Mouse (Mus musculus) liver, postnatal 0 days (tissue): ENCODE measurements around the gene Rnf34. TPM values are rescaled to one million over a fixed set of nuclear protein-coding genes. Genes with fewer than 3 reads are reported as not detected.

Experiments used
- ATAC-seq: fragments of 200-750 bp; cut with Nextera tagmentation; 2 replicates; pipeline ENCODE4 v1.8.0; 2017; ENCODE audit warnings: mild to moderate bottlenecking, moderate library complexity
- DNase-seq: peaks from one replicate; pipeline ENCODE4 v3.0.0-alpha.2; 2016
- H3K27ac ChIP-seq: fragments of 300-500 bp; sonication (generic); 2 replicates; pipeline ENCODE4 v1.5.1; 2014; ENCODE audit warnings: antibody characterized with exemption, moderate library complexity, mild to moderate bottlenecking, low read depth
- H3K27me3 ChIP-seq: fragments of 300-500 bp; sonication (generic); 2 replicates; pipeline ENCODE4 v1.6.1; 2014; ENCODE audit warnings: low read length, control low read depth, mixed read lengths; ENCODE audit not compliant: insufficient read depth
- H3K36me3 ChIP-seq: fragments of 300-500 bp; sonication (generic); replicated peaks from 2 replicates; pipeline ENCODE4 v1.6.1; 2014; ENCODE audit warnings: mild to moderate bottlenecking, control low read depth, low read length, moderate library complexity, mixed read lengths; ENCODE audit not compliant: insufficient read depth
- H3K4me1 ChIP-seq: fragments of 300-500 bp; sonication (generic); 2 replicates; pipeline ENCODE4 v1.6.1; 2014; ENCODE audit warnings: antibody characterized with exemption, mild to moderate bottlenecking, control low read depth; ENCODE audit not compliant: insufficient read depth
- H3K4me2 ChIP-seq: fragments of 300-500 bp; sonication (generic); 2 replicates; pipeline ENCODE4 v1.6.1; 2014; ENCODE audit warnings: low read depth, mild to moderate bottlenecking, low read length, moderate library complexity, mixed read lengths
- H3K4me3 ChIP-seq: fragments of 300-500 bp; sonication (generic); 2 replicates; pipeline ENCODE4 v1.5.1; 2014; ENCODE audit warnings: low read depth, low read length
- H3K9ac ChIP-seq: fragments of 300-500 bp; sonication (generic); replicated peaks from 2 replicates; pipeline ENCODE4 v1.6.1; 2014; ENCODE audit warnings: mild to moderate bottlenecking, moderate library complexity
- H3K9me3 ChIP-seq: fragments of 300-500 bp; sonication (generic); 2 replicates; pipeline ENCODE4 v1.6.1; 2016; ENCODE audit warnings: mild to moderate bottlenecking, control low read depth, low read length, mixed read lengths
- CTCF ChIP-seq: sonication (generic); IDR thresholded peaks from 2 replicates; pipeline ENCODE4 v1.5.1; 2016; ENCODE audit warnings: antibody characterized with exemption, low read depth
- EP300 ChIP-seq: IDR thresholded peaks from 2 replicates; pipeline ENCODE4 v1.6.1; 2016; ENCODE audit warnings: antibody characterized with exemption, low read depth, mild to moderate bottlenecking
- WGBS: fragments of 180-500 bp; shearing (Covaris S2); extraction: QIAGEN DNeasy Blood & Tissue Kit; methylation state at CpG from one replicate; pipeline ENCODE4 v1.1.7; 2014; ENCODE audit not compliant: insufficient replicate concordance; 5-methylcytosine and 5-hydroxymethylcytosine counted together
- polyA plus RNA-seq: library from polyadenylated mRNA; unstranded; fragments of >200 nt; fragmentation: Nextera tagmentation; extraction: Ambion mirVana; gene quantifications from 2 replicates; pipeline ENCODE4 v1.2.1, GENCODE M21; 2015

The Rnf34 gene
- polyA plus RNA-seq, 1 experiment from 2014 or later = 8.3 TPM

- H3K4me3 ChIP-seq = no peak overlapping the region
- H3K27me3 ChIP-seq = no peaks in the 10 kb centered on the region
- H3K27ac ChIP-seq = no peak overlapping the region
- DNase-seq (peak; percentile 87), ATAC-seq (peak; percentile 73; the same call in 1 of the 2 replicates)
- H3K9me3 ChIP-seq = no peaks in the 10 kb centered on the region
- WGBS = 86% methylated on average over 9 of the region's 9 CpGs
- TF ChIP-seq CTCF (peak; percentile 84), EP300 (no peak)
- peaks cover 68% of the 10 kb centered on the region for H3K36me3 ChIP-seq
- no peak overlapping the region for H3K9ac ChIP-seq
- H3K4me1 ChIP-seq = no peaks in the 10 kb centered on the region
- no peak overlapping the region for H3K4me2 ChIP-seq
These were observed 38.3 kb upstream of the Rnf34 start for GRCm38 (mm10) chr5:122811364-122812079.

- H3K27me3 ChIP-seq = no peaks in the 10 kb centered on the region
- no peaks in the 10 kb centered on the region for H3K9me3 ChIP-seq
- ATAC-seq (no peak), DNase-seq (no peak)
- WGBS = 67% methylated on average over 3 of the region's 3 CpGs
- peaks cover 69% of the 10 kb centered on the region for H3K36me3 ChIP-seq
- TF ChIP-seq CTCF (no peak), EP300 (no peak)
- no peak overlapping the region for H3K4me3 ChIP-seq
- H3K9ac ChIP-seq = no peak overlapping the region
- no peak overlapping the region for H3K27ac ChIP-seq
- no peak overlapping the region for H3K4me2 ChIP-seq
- H3K4me1 ChIP-seq = no peaks in the 10 kb centered on the region
These were observed 37.1 kb upstream of the Rnf34 start for GRCm38 (mm10) chr5:122812699-122813098.

GRCm38 (mm10) chr5:122820777-122821523 lies 28.9 kb upstream of the Rnf34 start, which contains the start of gene Anapc5:
Gene Anapc5 (minus strand): TSS chr5:122821339.
- DNase-seq (peak; percentile 95), ATAC-seq (peak; percentile 99)
- H3K36me3 ChIP-seq = peaks cover 32% of the 10 kb centered on the region
- H3K4me3 ChIP-seq = peak within 1 kb of the TSS; percentile 72
- H3K4me2 ChIP-seq = peak within 1 kb of the TSS; percentile 67
- H3K9ac ChIP-seq = peak within 1 kb of the TSS; percentile 78
- H3K4me1 ChIP-seq = peaks cover 6% of the 10 kb centered on the region; the same call in 1 of the 2 replicates
- peak within 1 kb of the TSS; percentile 91 for H3K27ac ChIP-seq
- TF ChIP-seq EP300 (peak; percentile 29; the same call in 1 of the 2 replicates), CTCF (no peak)
- no peaks in the 10 kb centered on the region for H3K9me3 ChIP-seq
- no peaks in the 10 kb centered on the region for H3K27me3 ChIP-seq
- 2% methylated on average over 48 of the region's 55 CpGs for WGBS

- peak overlapping the region; percentile 67 for H3K4me2 ChIP-seq
- no peaks in the 10 kb centered on the region for H3K9me3 ChIP-seq
- H3K4me3 ChIP-seq = peak overlapping the region; percentile 72
- ATAC-seq (peak; percentile 25), DNase-seq (no peak)
- H3K27me3 ChIP-seq = no peaks in the 10 kb centered on the region
- peak overlapping the region; percentile 39; the same call in 1 of the 2 replicates for H3K9ac ChIP-seq
- peaks cover 28% of the 10 kb centered on the region for H3K36me3 ChIP-seq
- WGBS = under 1% methylated on average over 10 of the region's 10 CpGs
- H3K4me1 ChIP-seq = peaks cover 6% of the 10 kb centered on the region; the same call in 1 of the 2 replicates
- TF ChIP-seq EP300 (0 out of 2 replicates have a peak, but pooled peaks have one; percentile 7), CTCF (no peak)
- peak overlapping the region; percentile 91; the same call in 1 of the 2 replicates for H3K27ac ChIP-seq
These were observed 28.3 kb upstream of the Rnf34 start for GRCm38 (mm10) chr5:122821524-122821885.

- TF ChIP-seq CTCF = no peak
- no peak for TF ChIP-seq EP300
- peaks cover 19% of the 10 kb centered on the region for H3K36me3 ChIP-seq
- no peak overlapping the region for H3K4me3 ChIP-seq
- H3K9ac ChIP-seq = no peak overlapping the region
- ATAC-seq = no peak
- no peaks in the 10 kb centered on the region for H3K9me3 ChIP-seq
- DNase-seq = no peak
- no peak overlapping the region for H3K4me2 ChIP-seq
- WGBS = 74% methylated on average over 4 of the region's 4 CpGs
- peaks cover 6% of the 10 kb centered on the region; the same call in 1 of the 2 replicates for H3K4me1 ChIP-seq
- H3K27me3 ChIP-seq = no peaks in the 10 kb centered on the region
- no peak overlapping the region for H3K27ac ChIP-seq
These were observed 27.4 kb upstream of the Rnf34 start for GRCm38 (mm10) chr5:122822441-122822840.

GRCm38 (mm10) chr5:122823976-122824375 lies 25.9 kb upstream of the Rnf34 start:
- ATAC-seq = no peak
- Histone ChIP-seq H3K9me3 (no peaks in the 10 kb centered on the region), H3K9ac (no peak overlapping the region), H3K4me1 (peaks cover 6% of the 10 kb centered on the region; the same call in 1 of the 2 replicates), H3K4me2 (no peak overlapping the region), H3K36me3 (peaks cover 4% of the 10 kb centered on the region), H3K27me3 (no peaks in the 10 kb centered on the region), H3K4me3 (no peak overlapping the region), H3K27ac (no peak overlapping the region)
- no peak for DNase-seq
- 59% methylated on average over 1 of the region's 1 CpGs for WGBS
- TF ChIP-seq CTCF (peak; percentile 41), EP300 (no peak)
